Mouse (Mus musculus): Measurements from ENCODE around the gene Echdc3.
A peak's percentile ranks its signal among the peaks of the same experiment; 100 is the strongest.

The Echdc3 gene

DNA sequence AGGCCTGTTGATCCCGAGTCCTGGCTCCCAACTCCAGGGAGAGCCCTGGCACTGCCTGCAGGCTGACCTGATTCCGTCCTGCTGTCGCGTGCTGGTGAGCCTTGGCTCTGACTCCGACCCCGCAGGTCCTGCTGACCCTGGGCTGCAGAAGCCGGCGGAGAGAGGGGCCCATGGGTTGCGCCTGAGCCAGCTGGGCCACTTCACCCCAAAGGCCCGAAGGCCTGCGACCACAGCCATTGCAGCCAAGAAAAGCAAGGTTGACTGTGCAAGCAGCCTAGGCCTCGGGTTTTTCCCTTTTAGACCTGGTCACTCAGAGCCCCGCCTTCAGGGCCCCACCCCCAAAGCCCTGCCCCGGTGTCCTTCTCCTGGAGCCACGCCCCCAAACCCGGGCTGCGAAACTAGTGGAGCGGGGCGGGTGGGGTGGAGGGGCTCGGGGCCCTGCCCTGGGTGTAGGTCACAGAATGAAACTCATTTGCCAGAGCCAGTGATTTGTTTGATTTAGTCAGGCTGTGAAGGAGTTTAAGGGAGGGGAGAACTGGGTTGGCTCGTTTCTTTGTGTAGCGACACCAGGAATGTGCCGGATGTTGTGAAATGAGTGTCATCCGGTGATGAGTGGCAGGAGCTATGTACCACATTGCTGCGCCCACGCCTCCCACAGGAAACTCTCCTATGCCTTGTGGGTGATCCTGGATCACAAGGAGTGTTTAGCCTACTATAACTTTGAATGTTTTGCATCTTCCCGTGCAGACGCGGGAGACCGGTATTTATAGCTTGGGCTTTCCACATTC, at the start of gene Echdc3:
TSS of gene Echdc3 (minus strand) at position 310 of the 788 bp plus-strand sequence.
- peak; percentile 86 for ATAC-seq (ENCODE audit: insufficient number of reproducible peaks, low FRiP score, low TSS enrichment)

DNA sequence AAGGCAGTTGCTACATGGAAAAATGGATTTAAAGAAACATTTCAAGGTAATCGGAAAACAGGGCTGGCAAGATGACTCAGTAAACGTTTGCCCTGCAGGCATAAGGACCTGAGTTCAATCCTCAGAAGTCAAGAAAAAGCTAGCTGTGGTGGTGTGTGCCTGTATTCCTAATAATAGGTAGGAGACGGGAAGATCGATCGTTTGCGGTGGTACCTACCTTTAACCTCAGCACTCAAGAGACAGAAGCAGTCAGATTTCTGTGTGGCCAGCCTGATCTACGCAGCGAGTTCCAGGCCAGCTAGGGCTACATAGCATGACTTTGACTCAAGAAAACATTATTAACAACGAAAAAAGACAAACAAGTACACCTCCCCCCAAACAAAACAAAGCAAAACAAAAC, 48.9 kb upstream of the Echdc3 start:
- ATAC-seq (ENCODE audit: insufficient number of reproducible peaks, low FRiP score, low TSS enrichment): no peak

DNA sequence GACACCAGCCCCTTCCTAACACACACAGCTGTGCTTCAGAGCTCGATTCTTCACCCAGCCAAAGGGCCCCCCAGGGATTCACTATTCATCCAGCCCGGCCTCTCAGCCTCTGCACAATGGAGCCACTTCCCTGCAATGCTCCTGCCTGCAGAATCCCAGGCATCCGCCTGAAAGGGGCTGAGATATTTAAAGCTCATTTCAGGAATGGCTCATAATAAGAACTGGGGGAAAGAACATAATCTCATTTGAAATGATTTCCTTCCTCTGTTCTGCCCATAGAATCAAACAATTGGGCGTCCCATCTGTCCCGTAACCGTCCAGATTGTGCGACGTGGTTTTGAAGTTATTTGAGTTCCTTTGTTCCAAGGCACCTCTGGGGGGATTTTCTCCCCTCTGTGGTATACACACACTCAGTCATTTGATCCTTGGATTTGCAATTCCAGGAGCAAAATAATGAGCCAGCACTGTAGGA, 48.4 kb upstream of the Echdc3 start:
- no peak for ATAC-seq (ENCODE audit: insufficient number of reproducible peaks, low FRiP score, low TSS enrichment)

DNA sequence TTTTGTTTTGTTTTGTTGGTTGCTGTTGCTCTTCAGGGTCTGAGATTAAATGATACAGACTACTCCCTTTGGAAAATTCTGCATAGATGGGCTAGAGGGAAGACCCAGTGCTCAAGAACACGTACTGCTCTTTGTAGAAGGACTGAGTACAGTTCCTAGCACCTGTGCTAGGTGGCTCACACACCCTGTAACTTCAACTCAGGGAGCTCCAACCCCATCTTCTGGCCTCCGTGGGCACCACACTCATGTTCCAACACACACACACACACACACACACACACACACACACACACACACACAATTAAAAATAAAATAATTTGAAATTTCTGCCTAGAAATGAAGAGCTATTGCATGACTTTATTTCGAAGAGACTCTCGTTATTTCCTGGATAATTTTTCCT, 47.8 kb upstream of the Echdc3 start:
- ATAC-seq (ENCODE audit: insufficient number of reproducible peaks, low FRiP score, low TSS enrichment): no peak

GRCm38 (mm10) chr2:6259182-6259581, 46.3 kb upstream of the Echdc3 start:
- ATAC-seq (ENCODE audit: insufficient number of reproducible peaks, low FRiP score, low TSS enrichment): no peak

GRCm38 (mm10) chr2:6258026-6258425, 45.2 kb upstream of the Echdc3 start:
- no peak for ATAC-seq (ENCODE audit: insufficient number of reproducible peaks, low FRiP score, low TSS enrichment)

- ATAC-seq (ENCODE audit: insufficient number of reproducible peaks, low FRiP score, low TSS enrichment): 0 out of 2 replicates have a peak, but pooled peaks have one; percentile 62
These were observed 44.3 kb upstream of the Echdc3 start for GRCm38 (mm10) chr2:6257146-6257545.

DNA sequence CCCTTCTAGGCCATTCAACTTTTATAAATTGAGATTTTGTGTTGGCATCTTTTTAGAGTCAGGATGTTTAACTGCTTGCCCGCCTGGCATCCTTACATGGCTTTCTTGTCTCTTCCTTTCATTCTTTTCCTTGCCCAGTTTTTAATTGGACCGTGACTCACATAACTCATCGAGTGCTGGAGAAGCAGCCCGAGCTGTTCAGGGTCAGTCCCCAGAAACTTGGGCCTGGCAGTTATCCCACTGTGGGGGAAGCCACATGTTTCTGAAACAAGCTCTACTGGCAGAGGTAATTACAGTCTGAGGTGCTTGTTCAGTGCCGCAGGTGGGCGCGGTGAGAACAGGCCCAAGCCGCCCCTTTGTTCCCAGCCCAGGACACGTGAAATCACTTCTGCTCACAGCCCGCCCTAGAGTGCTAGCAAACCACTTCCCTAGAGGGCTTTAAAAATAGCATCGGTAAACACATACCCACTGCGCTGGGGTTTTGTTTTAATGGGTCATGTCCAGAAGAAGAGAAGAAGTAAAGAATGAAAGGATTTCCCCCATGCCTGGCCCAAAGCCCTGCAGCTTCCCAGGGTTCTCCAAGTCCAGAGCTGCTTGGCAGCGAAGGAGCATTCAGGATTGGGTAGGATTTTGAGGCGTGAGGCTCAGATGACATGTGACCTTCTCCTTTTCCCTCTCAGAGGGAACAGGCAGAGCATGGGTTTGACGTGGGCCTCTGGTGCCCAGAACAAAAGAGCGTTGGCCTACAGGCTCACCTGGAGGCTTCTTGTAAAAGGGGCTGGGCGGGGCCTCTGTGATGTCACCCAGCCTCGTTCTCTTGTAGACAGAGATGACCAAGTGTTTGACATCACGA, 43.4 kb upstream of the Echdc3 start:
- 0 out of 2 replicates have a peak, but pooled peaks have one; percentile 21 for ATAC-seq (ENCODE audit: insufficient number of reproducible peaks, low FRiP score, low TSS enrichment)

- no peak for ATAC-seq (ENCODE audit: insufficient number of reproducible peaks, low FRiP score, low TSS enrichment)
These were observed 42.7 kb upstream of the Echdc3 start for GRCm38 (mm10) chr2:6255402-6255988.

DNA sequence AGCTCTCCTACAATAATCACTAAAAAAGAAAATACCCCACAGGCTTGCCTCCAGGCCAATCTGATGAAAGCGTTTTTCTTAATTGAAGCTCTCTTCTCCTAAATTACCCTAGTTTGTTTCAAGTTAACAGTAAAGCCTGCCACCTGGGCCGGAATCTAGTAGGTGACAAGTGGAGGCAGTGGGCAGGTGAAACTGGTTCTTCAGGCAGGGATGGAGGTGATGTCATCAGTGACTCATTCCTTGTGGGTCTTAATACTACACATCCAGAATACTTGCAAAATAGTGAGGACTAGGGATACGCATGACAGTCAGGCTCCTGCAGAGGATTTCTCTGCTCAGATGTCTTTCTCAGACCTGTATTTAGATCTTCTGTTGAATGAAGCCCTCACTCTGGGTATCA, 39.7 kb upstream of the Echdc3 start:
- ATAC-seq (ENCODE audit: insufficient number of reproducible peaks, low FRiP score, low TSS enrichment): no peak

DNA sequence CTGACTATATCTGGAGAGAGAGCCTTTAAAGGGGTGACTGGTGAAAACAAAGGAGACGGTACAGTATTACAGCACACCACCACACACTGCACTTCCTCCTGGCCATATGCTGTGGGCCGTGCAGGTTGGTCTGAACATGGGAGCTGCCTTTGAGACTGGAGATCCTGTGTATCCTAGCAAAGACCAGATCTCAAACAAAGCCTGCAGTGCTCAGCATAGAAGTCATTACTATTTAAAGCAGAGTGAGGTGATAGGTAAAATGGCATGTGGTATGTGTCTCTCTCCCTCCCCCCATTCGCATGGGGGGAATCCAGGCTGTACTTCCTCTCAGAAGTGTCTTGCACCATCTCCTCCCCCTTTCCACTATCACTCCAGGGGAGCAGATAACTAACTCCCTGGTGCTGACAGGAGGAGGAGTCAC, 38.3 kb upstream of the Echdc3 start:
- ATAC-seq (ENCODE audit: insufficient number of reproducible peaks, low FRiP score, low TSS enrichment): no peak

GRCm38 (mm10) chr2:6241446-6241845, 28.6 kb upstream of the Echdc3 start:
- ATAC-seq (ENCODE audit: insufficient number of reproducible peaks, low FRiP score, low TSS enrichment): no peak

DNA sequence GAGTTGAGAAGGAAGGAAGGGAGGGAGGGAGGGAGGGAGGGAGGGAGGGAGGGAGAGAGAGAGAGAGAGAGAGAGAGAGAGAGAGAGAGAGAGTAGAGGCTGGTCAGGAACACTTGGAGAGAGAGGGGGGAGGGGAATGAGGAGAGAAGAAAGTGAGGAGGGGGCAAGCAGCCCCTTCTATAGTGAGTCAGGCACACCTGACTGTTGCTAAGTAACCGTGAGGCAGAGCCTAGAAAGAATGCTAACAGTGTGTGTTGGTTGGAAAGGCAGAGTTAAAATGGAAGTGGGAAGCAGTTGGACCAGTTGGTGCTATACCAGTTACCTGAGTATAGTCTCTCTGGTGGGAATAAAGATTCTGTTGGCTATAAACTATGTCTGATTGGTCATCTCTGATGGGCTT, 27.2 kb upstream of the Echdc3 start:
- ATAC-seq (ENCODE audit: insufficient number of reproducible peaks, low FRiP score, low TSS enrichment): no peak

DNA sequence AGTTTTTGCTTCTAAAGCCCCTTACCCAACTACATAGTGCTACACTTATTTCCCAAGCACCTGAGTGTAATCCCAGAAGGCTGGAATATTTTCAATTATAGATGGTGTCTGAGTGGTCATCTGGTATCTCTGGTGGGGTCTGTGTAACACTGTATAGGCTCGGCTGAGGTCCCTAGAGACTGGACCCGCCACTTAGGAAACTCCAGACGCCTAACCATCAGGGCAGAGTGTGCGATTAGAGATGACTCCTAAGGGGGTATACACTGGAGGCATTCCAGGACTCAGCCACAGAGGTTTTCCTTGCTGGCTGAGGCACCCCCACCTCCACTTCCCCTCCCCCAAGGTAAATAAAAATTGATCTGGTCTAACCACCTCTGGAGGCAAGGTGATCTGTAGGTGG, 26.5 kb upstream of the Echdc3 start:
- no peak for ATAC-seq (ENCODE audit: insufficient number of reproducible peaks, low FRiP score, low TSS enrichment)

GRCm38 (mm10) chr2:6238679-6239078, 25.8 kb upstream of the Echdc3 start:
- no peak for ATAC-seq (ENCODE audit: insufficient number of reproducible peaks, low FRiP score, low TSS enrichment)

DNA sequence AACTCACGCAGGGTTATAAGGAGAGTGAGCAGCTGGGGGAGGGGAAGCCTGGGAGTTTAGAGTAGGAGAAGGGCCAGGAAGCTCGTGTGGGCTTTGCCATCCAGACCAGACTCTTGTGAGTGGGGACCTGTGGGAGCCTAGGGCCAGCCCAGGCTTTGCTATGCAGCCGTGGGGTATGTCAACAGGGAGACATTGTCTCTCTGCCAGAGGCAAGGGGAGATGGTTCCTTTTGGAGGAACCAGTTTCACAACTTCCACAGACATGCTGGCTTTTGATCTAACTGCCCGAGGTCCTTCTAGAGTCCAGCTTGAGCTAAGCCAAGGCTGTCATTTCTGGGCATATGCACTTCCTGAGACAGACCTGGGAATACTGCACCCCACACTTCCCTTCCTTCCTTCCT, 25.4 kb upstream of the Echdc3 start:
- no peak for ATAC-seq (ENCODE audit: insufficient number of reproducible peaks, low FRiP score, low TSS enrichment)

DNA sequence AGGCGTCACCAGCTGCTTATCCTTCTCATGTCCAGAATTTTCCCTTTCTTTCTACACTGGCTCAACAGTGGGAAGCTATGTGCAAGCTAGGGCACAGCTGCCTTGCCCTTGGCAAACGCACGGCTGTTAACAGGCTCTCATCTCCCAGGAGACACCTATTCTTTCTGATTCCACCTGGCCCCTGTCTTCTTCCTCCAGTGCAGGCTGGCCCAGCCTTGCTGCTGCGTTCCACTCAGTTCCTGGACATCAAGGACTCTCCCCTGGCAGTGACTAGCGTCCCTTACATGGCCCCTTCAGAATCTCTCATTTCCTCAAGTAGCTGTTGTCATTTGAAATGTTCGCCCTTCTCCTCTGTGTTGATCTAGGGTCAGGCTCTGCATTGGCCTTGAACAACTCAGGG, 20.5 kb upstream of the Echdc3 start:
- no peak for ATAC-seq (ENCODE audit: insufficient number of reproducible peaks, low FRiP score, low TSS enrichment)

GRCm38 (mm10) chr2:6232755-6233154, 19.9 kb upstream of the Echdc3 start:
- no peak for ATAC-seq (ENCODE audit: insufficient number of reproducible peaks, low FRiP score, low TSS enrichment)

GRCm38 (mm10) chr2:6230865-6231264, 18.0 kb upstream of the Echdc3 start:
- no peak for ATAC-seq (ENCODE audit: insufficient number of reproducible peaks, low FRiP score, low TSS enrichment)

DNA sequence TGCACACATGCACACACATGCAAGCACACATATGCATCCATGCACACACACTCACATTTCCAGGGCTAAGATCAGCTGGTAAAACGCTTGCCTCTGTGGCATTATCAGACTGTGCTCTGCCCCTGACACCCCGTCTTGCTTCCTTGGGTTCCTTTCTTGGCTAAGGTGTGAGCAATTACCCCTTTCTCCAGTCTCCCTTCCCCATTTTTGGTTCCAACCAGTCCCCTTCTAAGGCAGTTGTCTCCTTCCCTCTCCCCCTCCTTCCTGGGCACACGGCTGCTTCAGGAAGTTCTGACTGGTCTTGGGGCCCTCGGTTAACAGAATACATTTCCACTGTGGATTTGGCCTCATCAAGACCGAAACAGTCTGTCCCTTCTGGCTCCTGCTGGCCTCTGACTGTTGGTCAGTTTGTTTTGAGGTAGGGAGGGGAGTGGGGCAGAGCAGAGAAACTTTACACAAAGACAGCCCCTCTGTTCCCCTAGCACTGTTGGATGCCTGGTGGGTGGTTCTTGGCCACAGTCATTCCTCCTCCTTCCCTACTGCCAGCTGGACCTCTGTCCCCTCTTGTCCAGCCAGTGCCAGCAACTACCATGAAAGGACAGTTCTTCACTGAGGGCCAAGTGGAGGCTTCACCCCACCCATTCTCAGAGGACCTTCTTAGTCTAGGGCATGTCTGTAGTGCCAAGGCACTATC, 16.9 kb upstream of the Echdc3 start:
- ATAC-seq (ENCODE audit: insufficient number of reproducible peaks, low FRiP score, low TSS enrichment): 0 out of 2 replicates have a peak, but pooled peaks have one; percentile 7
